Mouse (Mus musculus) spleen, embryonic (tissue): ENCODE data around the gene Gsdmc4.
"Not testable (repeated sequence)": the region's sequence is repeated elsewhere in the genome, so short reads cannot be mapped to it uniquely, and the experiment has no call there.

Experiments
- CTCF ChIA-PET: fragments of 350-600 bp; sonication (Branson Sonifier 250); formaldehyde crosslinking; loops from one replicate; lab custom pipeline; 2022; lab: Charles Lee

Gsdmc4 gene

GRCm38 (mm10) chr15:63912197-63912596 lies at the start of gene Gsdmc4:
Gene Gsdmc4 (minus strand): TSS chr15:63912297.
- CTCF ChIA-PET = not testable (repeated sequence)

GRCm38 (mm10) chr15:63960542-63960941 lies 48.4 kb upstream of the Gsdmc4 start:
- CTCF ChIA-PET = interaction anchor here (0.6 kb wide), 1 partner anchor 20 kb away, joined by 5 read pairs; no protein-coding TSS in a partner anchor

- CTCF ChIA-PET = no interaction called here
Observed at GRCm38 (mm10) chr15:63957553-63957952, 45.5 kb upstream of the Gsdmc4 start.

- CTCF ChIA-PET = interaction anchor here (0.6 to 0.7 kb wide), 2 partner anchors 9 to 101 kb away, joined by 3 read pairs; no protein-coding TSS in a partner anchor
Observed at GRCm38 (mm10) chr15:63953256-63953655, 41.2 kb upstream of the Gsdmc4 start.

GRCm38 (mm10) chr15:63941221-63941620 lies 29.1 kb upstream of the Gsdmc4 start:
- CTCF ChIA-PET = interaction anchor here (0.6 kb wide), 1 partner anchor 1516 kb away, joined by 20 read pairs; no protein-coding TSS in a partner anchor

GRCm38 (mm10) chr15:63932656-63933055 lies 20.6 kb upstream of the Gsdmc4 start:
- CTCF ChIA-PET = no interaction called here

GRCm38 (mm10) chr15:63931404-63931803 lies 19.3 kb upstream of the Gsdmc4 start:
- CTCF ChIA-PET = no interaction called here

GRCm38 (mm10) chr15:63930107-63931041 lies 18.3 kb upstream of the Gsdmc4 start:
- CTCF ChIA-PET = no interaction called here

GRCm38 (mm10) chr15:63926201-63926600 lies 14.1 kb upstream of the Gsdmc4 start:
- CTCF ChIA-PET = no interaction called here

GRCm38 (mm10) chr15:63924484-63924883 lies 12.4 kb upstream of the Gsdmc4 start:
- CTCF ChIA-PET = no interaction called here

- CTCF ChIA-PET = not testable (repeated sequence)
Observed at GRCm38 (mm10) chr15:63921618-63922017, 9.5 kb upstream of the Gsdmc4 start.

GRCm38 (mm10) chr15:63919728-63920127 lies 7.6 kb upstream of the Gsdmc4 start:
- CTCF ChIA-PET = not testable (repeated sequence)

GRCm38 (mm10) chr15:63916584-63916983 lies 4.5 kb upstream of the Gsdmc4 start:
- CTCF ChIA-PET = not testable (repeated sequence)

GRCm38 (mm10) chr15:63909896-63910295 lies 2.2 kb downstream of the Gsdmc4 start:
- CTCF ChIA-PET = interaction anchor here (0.7 kb wide), 1 partner anchor 203 kb away, joined by 11 read pairs; no protein-coding TSS in a partner anchor

- CTCF ChIA-PET = interaction anchor here (0.7 to 1.3 kb wide), 4 partner anchors 69 to 223 kb away, joined by 3 to 5 read pairs (median 5); no protein-coding TSS in a partner anchor
Observed at GRCm38 (mm10) chr15:63895560-63896353, 16.3 kb downstream of the Gsdmc4 start.

- CTCF ChIA-PET = not testable (repeated sequence)
Observed at GRCm38 (mm10) chr15:63888440-63888839, 23.7 kb downstream of the Gsdmc4 start.

- CTCF ChIA-PET = not testable (repeated sequence)
Observed at GRCm38 (mm10) chr15:63887949-63888348, 24.1 kb downstream of the Gsdmc4 start.

GRCm38 (mm10) chr15:63878458-63878857 lies 33.6 kb downstream of the Gsdmc4 start, which contains the start of gene Gsdmc3:
Gene Gsdmc3 (minus strand): TSS chr15:63878558.
- CTCF ChIA-PET = not testable (repeated sequence)

- CTCF ChIA-PET = not testable (repeated sequence)
Observed at GRCm38 (mm10) chr15:63876160-63876559, 35.9 kb downstream of the Gsdmc4 start.

GRCm38 (mm10) chr15:63861965-63862364 lies 50.1 kb downstream of the Gsdmc4 start:
- CTCF ChIA-PET = not testable (repeated sequence)
